Mouse (Mus musculus): ENCODE results near the gene Muc5ac. TPM values are rescaled to one million over a fixed set of nuclear protein-coding genes. Genes with fewer than 3 reads are reported as not detected.

Muc5ac gene
- polyA plus RNA-seq, 1 experiment from 2014 or later, result not detected

GRCm38 (mm10) chr7:141838779-141839178 is 50.0 kb downstream of the Muc5ac start, which contains the start of gene Muc5b:
TSS of gene Muc5b (plus strand) at chr7:141839070.
- H3K36me3 ChIP-seq, result no peaks in the 10 kb centered on the region
- H3K9me3 ChIP-seq, result no peaks in the 10 kb centered on the region
- no peak within 1 kb of the TSS for H3K4me2 ChIP-seq (replicated peaks)
- ATAC-seq, result no peak
- H3K4me3 ChIP-seq (replicated peaks), result no peak within 1 kb of the TSS
- H3K27me3 ChIP-seq, result no peaks in the 10 kb centered on the region
- no peaks in the 10 kb centered on the region for H3K4me1 ChIP-seq (replicated peaks)
- WGBS, result 66% methylated on average over 5 of the region's 5 CpGs
- no peak within 1 kb of the TSS for H3K27ac ChIP-seq
- H3K9ac ChIP-seq (replicated peaks), result 0 out of 2 replicates have a peak within 1 kb of the TSS, but pooled peaks have one; percentile 23

DNA sequence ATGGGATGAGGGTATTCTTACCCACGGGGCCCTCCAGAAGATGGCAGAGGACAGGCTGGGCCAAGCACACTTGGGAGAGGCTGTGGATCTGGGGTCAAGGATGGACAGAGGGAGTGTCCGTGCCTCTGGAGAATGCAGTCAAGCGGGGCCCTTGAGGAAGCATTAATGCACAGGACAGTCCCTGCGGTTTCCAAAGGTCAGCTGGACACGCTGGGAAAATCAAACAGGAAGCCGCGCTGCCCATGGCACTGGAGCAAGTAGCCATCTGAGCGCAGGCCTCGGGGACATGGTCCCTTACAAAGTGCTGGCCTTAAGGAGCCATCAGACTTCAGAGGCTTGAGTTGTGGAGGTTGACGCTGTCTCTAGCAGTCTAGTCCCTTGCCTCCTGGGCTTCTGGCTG is 51.6 kb downstream of the Muc5ac start:
- 86% methylated on average over 10 of the region's 10 CpGs for WGBS
- Histone ChIP-seq H3K4me3 (replicated peaks) (no peak overlapping the region), H3K36me3 (no peaks in the 10 kb centered on the region), H3K27me3 (no peaks in the 10 kb centered on the region), H3K4me2 (replicated peaks) (no peak overlapping the region), H3K9me3 (no peaks in the 10 kb centered on the region), H3K9ac (replicated peaks) (no peak overlapping the region), H3K27ac (no peak overlapping the region), H3K4me1 (replicated peaks) (no peaks in the 10 kb centered on the region)
- ATAC-seq, result no peak

DNA sequence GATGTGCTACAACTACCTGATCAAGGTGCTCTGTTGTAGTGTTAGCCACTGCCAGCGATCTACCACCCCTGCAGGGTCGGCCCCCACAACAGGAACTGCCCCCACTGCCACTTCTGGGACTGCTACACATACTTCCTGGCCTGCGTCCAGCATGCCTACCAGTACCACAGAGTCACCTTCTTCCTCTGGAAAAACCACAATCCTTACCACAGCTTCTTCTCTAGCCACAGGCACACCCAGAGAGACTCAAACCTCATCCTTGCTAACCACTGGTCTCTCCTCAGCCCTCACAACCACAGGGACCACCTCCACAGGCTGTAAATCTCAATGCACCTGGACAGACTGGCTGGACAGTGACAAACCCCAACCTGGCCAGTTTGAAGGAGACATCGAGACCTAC is 72.3 kb downstream of the Muc5ac start:
- no peaks in the 10 kb centered on the region for H3K36me3 ChIP-seq
- no peak overlapping the region for H3K4me3 ChIP-seq (replicated peaks)
- H3K4me2 ChIP-seq (replicated peaks), result no peak overlapping the region
- H3K4me1 ChIP-seq (replicated peaks), result no peaks in the 10 kb centered on the region
- no peaks in the 10 kb centered on the region for H3K27me3 ChIP-seq
- ATAC-seq, result no peak
- H3K9ac ChIP-seq (replicated peaks), result no peak overlapping the region
- no peak overlapping the region for H3K27ac ChIP-seq
- no peaks in the 10 kb centered on the region for H3K9me3 ChIP-seq
- WGBS, result 93% methylated on average over 4 of the region's 4 CpGs

Other genes with a start within 250 kb of the Muc5ac start
- gene Chid1, start 249.1 kb upstream of the Muc5ac start, polyA plus RNA-seq (2015; fragmentation: Nextera tagmentation; extraction: Ambion mirVana), result 31.7 and 35.5 TPM in 2 replicates
- gene Ap2a2, start 226.8 kb upstream of the Muc5ac start, polyA plus RNA-seq (2015; fragmentation: Nextera tagmentation; extraction: Ambion mirVana), result 103 and 107 TPM in 2 replicates
- 0.26 and 0.27 TPM in 2 replicates for gene Muc6, start 133.7 kb upstream of the Muc5ac start, polyA plus RNA-seq (2015; fragmentation: Nextera tagmentation; extraction: Ambion mirVana)
- 0.09 and 0.27 TPM in 2 replicates for gene Muc2, start 98.6 kb upstream of the Muc5ac start, polyA plus RNA-seq (2015; fragmentation: Nextera tagmentation; extraction: Ambion mirVana)
- gene Muc5b, start 50.1 kb downstream of the Muc5ac start, polyA plus RNA-seq (2015; fragmentation: Nextera tagmentation; extraction: Ambion mirVana), result 0.04 TPM in 2 replicates
- 69.0 and 71.2 TPM in 2 replicates for gene Tollip, start 129.5 kb downstream of the Muc5ac start, polyA plus RNA-seq (2015; fragmentation: Nextera tagmentation; extraction: Ambion mirVana)
- 27.5 and 29.4 TPM in 2 replicates for gene Brsk2, start 160.8 kb downstream of the Muc5ac start, polyA plus RNA-seq (2015; fragmentation: Nextera tagmentation; extraction: Ambion mirVana)

Measured in midbrain, embryonic 13.5 days (tissue).